Mouse (Mus musculus): ENCODE results near the gene Sgpp2. TPM values are rescaled to one million over a fixed set of nuclear protein-coding genes. Genes with fewer than 3 reads are reported as not detected.

The Sgpp2 gene
- polyA plus RNA-seq, 1 experiment from 2014 or later = 0.14 TPM

- Histone ChIP-seq H3K4me3 (replicated peaks) (no peak overlapping the region), H3K4me1 (replicated peaks) (no peaks in the 10 kb centered on the region)
Observed at GRCm38 (mm10) chr1:78399755-78400154, 89.6 kb downstream of the Sgpp2 start.

DNA sequence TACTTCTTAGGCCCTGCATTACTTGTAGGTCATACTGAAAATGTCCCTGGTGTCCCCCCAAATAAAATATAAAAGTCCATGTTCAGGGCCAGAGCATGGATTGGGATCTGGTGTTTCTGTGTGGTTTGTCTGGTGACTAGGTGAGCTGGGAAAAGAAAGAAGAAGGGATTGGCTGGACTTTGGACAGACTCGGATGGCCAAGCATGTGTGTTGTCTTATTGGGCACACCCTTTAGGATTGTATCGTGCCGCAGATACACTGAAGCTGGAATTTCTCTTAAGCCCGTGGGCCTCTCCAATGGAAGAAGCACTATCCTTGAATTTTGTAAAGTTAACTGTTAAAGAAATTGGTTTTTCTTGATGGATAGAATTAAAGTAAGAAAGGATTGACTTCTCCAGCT is 91.3 kb downstream of the Sgpp2 start:
- WGBS (ENCODE audit: insufficient replicate concordance) = 68% methylated on average over 4 of the region's 4 CpGs
- no peaks in the 10 kb centered on the region for H3K27me3 ChIP-seq
- ATAC-seq (ENCODE audit: insufficient read depth) = no peak
- no peaks in the 10 kb centered on the region for H3K36me3 ChIP-seq (replicated peaks)
- H3K9me3 ChIP-seq (replicated peaks) = no peaks in the 10 kb centered on the region
- no peak overlapping the region for H3K9ac ChIP-seq
- no peak overlapping the region for H3K4me3 ChIP-seq (replicated peaks)
- H3K4me1 ChIP-seq (replicated peaks) = no peaks in the 10 kb centered on the region
- H3K4me2 ChIP-seq = no peak overlapping the region
- H3K27ac ChIP-seq (replicated peaks) = no peak overlapping the region

More at GRCm38 (mm10) chr1:78399755-78400154, 89.6 kb downstream of the Sgpp2 start:
- H3K9me3 ChIP-seq (replicated peaks) = no peaks in the 10 kb centered on the region
- ATAC-seq (ENCODE audit: insufficient read depth) = no peak
- WGBS (ENCODE audit: insufficient replicate concordance) = 42% methylated on average over 3 of the region's 3 CpGs
- no peaks in the 10 kb centered on the region for H3K36me3 ChIP-seq (replicated peaks)
- no peaks in the 10 kb centered on the region for H3K27me3 ChIP-seq
- H3K9ac ChIP-seq = no peak overlapping the region
- no peak overlapping the region for H3K4me2 ChIP-seq
- no peak overlapping the region for H3K27ac ChIP-seq (replicated peaks)

DNA sequence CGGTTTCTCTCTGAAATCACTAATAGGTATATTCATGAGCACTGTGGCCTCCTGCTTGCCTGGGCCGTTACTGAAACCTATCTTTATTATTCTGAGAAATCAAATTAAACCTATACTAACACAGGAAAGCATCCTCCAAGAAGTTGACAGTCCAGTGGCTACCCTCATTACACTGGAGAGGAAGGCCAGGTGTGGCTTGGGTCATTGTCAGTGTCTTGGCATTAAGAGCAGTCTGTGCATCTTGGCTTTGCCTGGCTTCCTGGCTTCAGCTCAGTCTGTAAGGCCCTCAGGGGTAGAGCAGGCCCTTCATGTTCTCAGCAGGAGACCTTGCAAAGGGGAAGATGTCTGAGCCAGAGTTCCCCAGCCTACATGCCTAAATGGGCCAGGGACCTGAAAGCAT is 99.3 kb downstream of the Sgpp2 start:
- H3K4me2 ChIP-seq = no peak overlapping the region
- no peak overlapping the region for H3K4me3 ChIP-seq (replicated peaks)
- WGBS (ENCODE audit: insufficient replicate concordance) = 65% methylated on average over 2 of the region's 2 CpGs
- no peaks in the 10 kb centered on the region for H3K36me3 ChIP-seq (replicated peaks)
- H3K9ac ChIP-seq = no peak overlapping the region
- no peaks in the 10 kb centered on the region for H3K27me3 ChIP-seq
- no peak for ATAC-seq (ENCODE audit: insufficient read depth)
- H3K27ac ChIP-seq (replicated peaks) = no peak overlapping the region
- H3K4me1 ChIP-seq (replicated peaks) = peaks cover 5% of the 10 kb centered on the region
- no peaks in the 10 kb centered on the region for H3K9me3 ChIP-seq (replicated peaks)

GRCm38 (mm10) chr1:78412668-78413067 is 102.5 kb downstream of the Sgpp2 start:
- Histone ChIP-seq H3K4me3 (replicated peaks) (no peak overlapping the region), H3K27ac (replicated peaks) (no peak overlapping the region), H3K9me3 (replicated peaks) (no peaks in the 10 kb centered on the region), H3K9ac (no peak overlapping the region), H3K36me3 (replicated peaks) (no peaks in the 10 kb centered on the region), H3K27me3 (no peaks in the 10 kb centered on the region), H3K4me2 (no peak overlapping the region), H3K4me1 (replicated peaks) (peaks cover 5% of the 10 kb centered on the region)
- no peak for ATAC-seq (ENCODE audit: insufficient read depth)
- WGBS (ENCODE audit: insufficient replicate concordance) = 28% methylated on average over 7 of the region's 7 CpGs

- Histone ChIP-seq H3K4me1 (replicated peaks) (peaks cover 5% of the 10 kb centered on the region), H3K36me3 (replicated peaks) (0 out of 2 replicates have a peak, but pooled peaks cover 3% of the 10 kb centered on the region), H3K4me3 (replicated peaks) (no peak overlapping the region), H3K4me2 (no peak overlapping the region), H3K27me3 (no peaks in the 10 kb centered on the region), H3K27ac (replicated peaks) (no peak overlapping the region), H3K9ac (no peak overlapping the region), H3K9me3 (replicated peaks) (no peaks in the 10 kb centered on the region)
- no peak for ATAC-seq (ENCODE audit: insufficient read depth)
- WGBS (ENCODE audit: insufficient replicate concordance) = 73% methylated on average over 5 of the region's 5 CpGs
Observed at GRCm38 (mm10) chr1:78414421-78414820, 104.3 kb downstream of the Sgpp2 start.

DNA sequence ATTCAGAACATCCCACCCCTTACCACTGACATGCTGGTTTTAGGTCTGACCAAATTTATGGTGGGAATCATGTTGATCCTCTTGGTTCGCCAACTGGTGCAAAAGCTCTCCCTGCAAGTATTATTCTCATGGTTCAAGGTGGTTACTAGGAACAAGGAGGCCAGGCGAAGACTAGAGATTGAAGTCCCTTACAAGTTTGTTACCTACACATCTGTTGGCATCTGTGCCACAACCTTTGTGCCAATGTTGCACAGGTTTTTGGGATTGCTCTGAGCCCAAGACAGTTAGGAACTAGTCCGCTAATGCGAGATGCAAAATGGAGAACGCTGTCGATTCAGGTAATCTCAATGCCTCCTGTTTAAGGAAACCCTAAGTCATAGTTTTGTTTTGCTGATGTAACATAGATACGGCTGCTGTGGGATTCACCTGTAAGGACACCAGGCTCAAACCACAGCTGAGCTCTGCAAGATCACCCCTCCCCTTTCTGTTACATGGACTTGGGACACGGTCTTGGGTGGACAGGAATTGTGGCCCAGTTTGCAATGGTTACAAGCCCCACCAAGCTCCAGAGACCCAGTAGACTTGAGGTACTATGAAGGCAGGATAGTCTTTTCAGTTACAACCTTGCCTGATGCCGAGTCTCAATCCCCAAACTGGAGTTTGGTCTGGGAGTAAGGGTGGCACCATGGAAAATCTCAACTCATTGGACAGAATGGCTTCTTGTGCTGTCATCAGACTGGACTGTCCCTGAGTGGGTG is 107.2 kb downstream of the Sgpp2 start:
- Histone ChIP-seq H3K9me3 (replicated peaks) (no peaks in the 10 kb centered on the region), H3K4me2 (no peak overlapping the region), H3K27ac (replicated peaks) (no peak overlapping the region), H3K4me3 (replicated peaks) (no peak overlapping the region), H3K4me1 (replicated peaks) (peaks cover 4% of the 10 kb centered on the region), H3K27me3 (no peaks in the 10 kb centered on the region), H3K9ac (no peak overlapping the region), H3K36me3 (replicated peaks) (peaks cover 24% of the 10 kb centered on the region; the same call in 1 of the 2 replicates)
- no peak for ATAC-seq (ENCODE audit: insufficient read depth)
- WGBS (ENCODE audit: insufficient replicate concordance) = 81% methylated on average over 9 of the region's 9 CpGs

- 70% methylated on average over 4 of the region's 4 CpGs for WGBS (ENCODE audit: insufficient replicate concordance)
- Histone ChIP-seq H3K9ac (no peak overlapping the region), H3K36me3 (replicated peaks) (peaks cover 36% of the 10 kb centered on the region), H3K9me3 (replicated peaks) (no peaks in the 10 kb centered on the region), H3K4me3 (replicated peaks) (no peak overlapping the region), H3K27me3 (no peaks in the 10 kb centered on the region), H3K27ac (replicated peaks) (no peak overlapping the region), H3K4me1 (replicated peaks) (no peaks in the 10 kb centered on the region), H3K4me2 (no peak overlapping the region)
- no peak for ATAC-seq (ENCODE audit: insufficient read depth)
Observed at GRCm38 (mm10) chr1:78419593-78419992, 109.4 kb downstream of the Sgpp2 start.

GRCm38 (mm10) chr1:78420271-78420670 is 110.1 kb downstream of the Sgpp2 start:
- Histone ChIP-seq H3K36me3 (replicated peaks) (peaks cover 42% of the 10 kb centered on the region), H3K27ac (replicated peaks) (no peak overlapping the region), H3K4me3 (replicated peaks) (no peak overlapping the region), H3K27me3 (no peaks in the 10 kb centered on the region), H3K4me1 (replicated peaks) (0 out of 2 replicates have a peak, but pooled peaks cover 4% of the 10 kb centered on the region), H3K4me2 (no peak overlapping the region), H3K9me3 (replicated peaks) (no peaks in the 10 kb centered on the region), H3K9ac (no peak overlapping the region)
- no peak for ATAC-seq (ENCODE audit: insufficient read depth)
- 79% methylated on average over 6 of the region's 6 CpGs for WGBS (ENCODE audit: insufficient replicate concordance)

DNA sequence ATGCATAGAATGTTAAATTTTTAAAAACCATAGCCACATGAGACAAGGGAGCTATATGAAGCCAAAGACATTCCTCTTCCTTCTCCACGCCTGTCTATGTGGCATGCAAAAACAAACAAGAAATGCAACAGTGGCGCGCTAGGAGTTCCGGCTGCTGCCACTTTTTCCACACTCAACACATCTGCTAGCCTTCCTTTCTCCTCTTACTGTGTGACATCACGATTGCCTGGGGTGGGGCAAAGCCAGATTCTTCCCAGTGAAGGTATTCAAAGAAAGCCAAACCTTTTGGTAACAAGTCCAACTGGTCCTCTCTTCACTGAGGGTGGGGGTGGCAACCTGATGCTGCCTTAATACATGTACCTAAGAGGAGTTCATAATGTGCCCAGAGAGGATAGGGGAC is 111.6 kb downstream of the Sgpp2 start:
- no peak overlapping the region for H3K9ac ChIP-seq
- no peaks in the 10 kb centered on the region for H3K9me3 ChIP-seq (replicated peaks)
- no peak overlapping the region for H3K4me3 ChIP-seq (replicated peaks)
- no peak overlapping the region for H3K4me2 ChIP-seq
- H3K4me1 ChIP-seq (replicated peaks) = 0 out of 2 replicates have a peak, but pooled peaks cover 8% of the 10 kb centered on the region
- no peaks in the 10 kb centered on the region for H3K27me3 ChIP-seq
- no peak overlapping the region for H3K27ac ChIP-seq (replicated peaks)
- H3K36me3 ChIP-seq (replicated peaks) = peaks cover 44% of the 10 kb centered on the region
- ATAC-seq (ENCODE audit: insufficient read depth) = no peak
- 81% methylated on average over 5 of the region's 5 CpGs for WGBS (ENCODE audit: insufficient replicate concordance)

DNA sequence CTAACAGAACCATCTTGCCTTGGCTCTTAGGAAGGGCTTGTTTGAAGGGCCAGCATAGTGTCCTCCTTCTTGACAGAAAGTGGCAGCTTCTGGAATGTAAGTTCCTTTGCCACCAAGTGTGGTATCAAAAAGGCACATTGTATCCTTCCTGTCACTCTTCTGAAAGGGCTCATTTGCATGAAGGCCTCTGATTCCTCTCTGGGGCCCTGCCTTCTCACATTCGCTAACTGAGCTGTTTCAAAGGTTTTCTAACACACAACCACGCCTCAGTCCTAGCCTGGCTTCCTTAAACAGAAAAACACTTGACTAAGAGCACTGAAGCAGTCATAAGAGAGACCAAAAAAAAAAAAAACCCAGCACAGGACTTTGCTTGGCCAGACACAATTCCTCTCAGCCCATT is 112.4 kb downstream of the Sgpp2 start:
- Histone ChIP-seq H3K27ac (replicated peaks) (no peak overlapping the region), H3K27me3 (no peaks in the 10 kb centered on the region), H3K9ac (no peak overlapping the region), H3K36me3 (replicated peaks) (peaks cover 44% of the 10 kb centered on the region), H3K4me1 (replicated peaks) (0 out of 2 replicates have a peak, but pooled peaks cover 8% of the 10 kb centered on the region), H3K9me3 (replicated peaks) (no peaks in the 10 kb centered on the region), H3K4me3 (replicated peaks) (no peak overlapping the region), H3K4me2 (no peak overlapping the region)
- 65% methylated on average over 2 of the region's 2 CpGs for WGBS (ENCODE audit: insufficient replicate concordance)
- ATAC-seq (ENCODE audit: insufficient read depth) = no peak

- Histone ChIP-seq H3K9me3 (replicated peaks) (no peaks in the 10 kb centered on the region), H3K4me2 (no peak overlapping the region), H3K36me3 (replicated peaks) (peaks cover 41% of the 10 kb centered on the region), H3K27ac (replicated peaks) (no peak overlapping the region), H3K4me3 (replicated peaks) (no peak overlapping the region), H3K27me3 (no peaks in the 10 kb centered on the region), H3K4me1 (replicated peaks) (0 out of 2 replicates have a peak, but pooled peaks cover 8% of the 10 kb centered on the region), H3K9ac (no peak overlapping the region)
- ATAC-seq (ENCODE audit: insufficient read depth) = no peak
- WGBS (ENCODE audit: insufficient replicate concordance) = 72% methylated on average over 4 of the region's 4 CpGs
Observed at GRCm38 (mm10) chr1:78424848-78425247, 114.7 kb downstream of the Sgpp2 start.

- Histone ChIP-seq H3K9ac (no peak overlapping the region), H3K9me3 (replicated peaks) (no peaks in the 10 kb centered on the region), H3K27me3 (no peaks in the 10 kb centered on the region), H3K4me3 (replicated peaks) (no peak overlapping the region), H3K4me1 (replicated peaks) (0 out of 2 replicates have a peak, but pooled peaks cover 8% of the 10 kb centered on the region), H3K36me3 (replicated peaks) (peaks cover 40% of the 10 kb centered on the region), H3K27ac (replicated peaks) (no peak overlapping the region), H3K4me2 (no peak overlapping the region)
- 84% methylated on average over 7 of the region's 7 CpGs for WGBS (ENCODE audit: insufficient replicate concordance)
- no peak for ATAC-seq (ENCODE audit: insufficient read depth)
Observed at GRCm38 (mm10) chr1:78425309-78425708, 115.2 kb downstream of the Sgpp2 start.

All from liver, embryonic 15.5 days (tissue).